Mouse (Mus musculus): Measurements from ENCODE around the gene Cyb561. TPM values are rescaled to one million over a fixed set of nuclear protein-coding genes. Genes with fewer than 3 reads are reported as not detected.

Gene Cyb561
- polyA plus RNA-seq, 1 experiment from 2014 or later, result 13.6 TPM

DNA sequence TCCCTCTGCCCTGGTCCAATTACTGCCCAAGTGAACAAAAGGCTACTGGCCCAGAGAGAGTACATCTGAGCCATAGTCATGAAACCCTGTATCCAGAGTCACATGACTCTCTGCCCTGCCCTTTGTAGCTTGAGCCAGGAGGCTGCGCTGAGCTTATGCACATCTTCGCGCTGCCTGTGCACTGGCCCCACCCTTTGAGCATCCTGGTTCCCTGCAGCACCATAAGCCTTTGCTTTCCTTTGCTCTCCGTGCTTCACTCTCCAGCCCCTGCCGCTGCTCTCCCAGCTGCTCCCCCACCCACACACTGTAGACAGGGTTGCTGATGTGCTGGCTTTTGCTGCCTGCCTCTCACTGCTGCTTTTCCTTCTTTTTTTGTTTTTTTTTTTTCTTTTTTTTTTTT is 39.6 kb downstream of the Cyb561 start:
- Histone ChIP-seq H3K27ac (no peak overlapping the region), H3K4me1 (no peaks in the 10 kb centered on the region), H3K36me3 (0 out of 2 replicates have a peak, but pooled peaks cover 15% of the 10 kb centered on the region), H3K9me3 (no peaks in the 10 kb centered on the region), H3K27me3 (no peaks in the 10 kb centered on the region), H3K4me2 (replicated peaks) (no peak overlapping the region), H3K9ac (no peak overlapping the region), H3K4me3 (no peak overlapping the region)
- 57% methylated on average over 5 of the region's 5 CpGs for WGBS
- no peak for ATAC-seq (ENCODE audit: insufficient number of reproducible peaks, insufficient read depth, low FRiP score, low TSS enrichment)

DNA sequence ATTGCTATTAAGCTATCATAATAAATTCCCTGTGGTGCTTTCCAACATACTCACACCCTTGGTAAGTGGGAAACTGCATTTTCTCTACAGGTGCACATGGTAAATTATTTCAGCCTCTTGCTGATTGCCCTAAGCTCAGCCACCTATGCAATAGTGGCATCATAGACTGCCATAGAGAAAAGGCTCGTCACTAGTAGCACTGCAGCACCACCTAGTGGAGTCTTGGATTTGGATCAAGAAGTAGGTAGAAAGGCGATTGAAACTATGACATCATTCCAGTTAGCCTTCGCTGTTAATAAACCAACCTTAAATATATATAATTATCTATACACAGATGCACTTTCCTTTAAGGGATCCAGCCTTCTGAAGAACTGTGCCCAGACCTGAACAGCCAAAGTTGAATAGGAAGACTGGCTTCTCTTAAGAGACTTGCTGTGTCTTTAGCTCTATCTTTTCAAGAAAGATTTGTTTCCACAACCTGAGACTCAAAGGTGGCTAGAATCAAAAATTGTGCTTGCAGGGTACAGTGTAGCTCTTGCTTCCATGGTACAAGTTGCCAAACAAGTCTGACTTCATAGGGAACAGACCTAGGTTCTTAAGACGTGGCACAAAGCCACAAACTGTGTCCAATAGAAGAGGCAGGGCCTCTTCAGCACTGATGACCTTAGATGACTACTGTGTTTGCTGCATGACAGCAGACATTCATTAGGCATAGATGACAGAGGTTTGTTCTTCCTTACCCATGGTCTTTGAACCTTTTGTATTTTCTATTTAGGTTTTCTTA is 41.4 kb downstream of the Cyb561 start:
- Histone ChIP-seq H3K4me2 (replicated peaks) (no peak overlapping the region), H3K9ac (no peak overlapping the region), H3K4me3 (no peak overlapping the region), H3K4me1 (no peaks in the 10 kb centered on the region), H3K9me3 (no peaks in the 10 kb centered on the region), H3K27me3 (no peaks in the 10 kb centered on the region), H3K36me3 (0 out of 2 replicates have a peak, but pooled peaks cover 8% of the 10 kb centered on the region), H3K27ac (no peak overlapping the region)
- ATAC-seq (ENCODE audit: insufficient number of reproducible peaks, insufficient read depth, low FRiP score, low TSS enrichment), result no peak
- WGBS, result 31% methylated on average over 4 of the region's 4 CpGs

DNA sequence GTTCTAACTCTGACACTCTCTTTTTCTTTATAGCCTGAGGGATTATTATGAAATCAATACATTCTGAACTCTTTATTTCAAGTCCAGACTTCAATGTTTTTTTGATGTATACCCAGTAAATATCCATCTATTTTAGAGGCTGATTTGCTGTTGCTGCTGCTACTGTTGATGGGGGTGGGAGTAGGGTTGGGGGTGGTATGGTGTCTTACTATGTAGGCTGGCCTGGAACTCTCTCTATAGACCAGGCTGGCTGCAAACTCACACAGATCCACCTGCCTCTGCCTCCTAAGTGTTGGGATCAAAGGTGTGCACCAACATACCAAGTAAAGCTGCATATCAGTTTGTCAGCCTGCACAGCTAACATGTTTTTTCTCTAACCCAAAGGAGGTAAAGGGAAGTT is 42.0 kb downstream of the Cyb561 start:
- Histone ChIP-seq H3K27ac (no peak overlapping the region), H3K4me1 (no peaks in the 10 kb centered on the region)

DNA sequence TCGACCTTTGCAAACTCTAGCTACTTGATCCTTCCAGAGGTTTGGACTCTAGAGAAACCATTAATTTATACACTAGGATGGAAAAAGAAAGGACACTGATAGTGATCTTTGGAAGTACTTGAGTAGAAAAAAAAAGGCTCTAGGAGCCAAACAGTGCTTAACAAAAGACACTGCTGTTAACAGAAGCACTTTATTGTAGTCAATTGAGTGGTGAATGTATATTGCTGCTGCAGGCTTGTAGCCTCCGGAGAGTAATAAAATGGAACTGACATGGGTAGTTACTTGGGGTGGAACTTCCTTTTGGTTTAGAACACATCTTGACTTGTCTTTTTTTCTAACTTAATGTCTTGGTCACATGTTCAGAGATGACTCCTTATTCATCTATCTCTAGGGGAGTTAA is 43.5 kb downstream of the Cyb561 start:
- Histone ChIP-seq H3K4me1 (no peaks in the 10 kb centered on the region), H3K4me2 (replicated peaks) (no peak overlapping the region), H3K36me3 (0 out of 2 replicates have a peak, but pooled peaks cover 4% of the 10 kb centered on the region), H3K27me3 (no peaks in the 10 kb centered on the region), H3K27ac (no peak overlapping the region), H3K9me3 (no peaks in the 10 kb centered on the region), H3K9ac (no peak overlapping the region), H3K4me3 (no peak overlapping the region)
- 85% methylated on average over 2 of the region's 2 CpGs for WGBS
- ATAC-seq (ENCODE audit: insufficient number of reproducible peaks, insufficient read depth, low FRiP score, low TSS enrichment), result no peak

More for the DNA sequence above, 42.0 kb downstream of the Cyb561 start:
- H3K9ac ChIP-seq, result no peak overlapping the region
- no peak overlapping the region for H3K4me3 ChIP-seq
- 0 out of 2 replicates have a peak, but pooled peaks cover 5% of the 10 kb centered on the region for H3K36me3 ChIP-seq
- ATAC-seq (ENCODE audit: insufficient number of reproducible peaks, insufficient read depth, low FRiP score, low TSS enrichment), result no peak
- no peaks in the 10 kb centered on the region for H3K27me3 ChIP-seq
- no peak overlapping the region for H3K4me2 ChIP-seq (replicated peaks)
- H3K9me3 ChIP-seq, result no peaks in the 10 kb centered on the region

DNA sequence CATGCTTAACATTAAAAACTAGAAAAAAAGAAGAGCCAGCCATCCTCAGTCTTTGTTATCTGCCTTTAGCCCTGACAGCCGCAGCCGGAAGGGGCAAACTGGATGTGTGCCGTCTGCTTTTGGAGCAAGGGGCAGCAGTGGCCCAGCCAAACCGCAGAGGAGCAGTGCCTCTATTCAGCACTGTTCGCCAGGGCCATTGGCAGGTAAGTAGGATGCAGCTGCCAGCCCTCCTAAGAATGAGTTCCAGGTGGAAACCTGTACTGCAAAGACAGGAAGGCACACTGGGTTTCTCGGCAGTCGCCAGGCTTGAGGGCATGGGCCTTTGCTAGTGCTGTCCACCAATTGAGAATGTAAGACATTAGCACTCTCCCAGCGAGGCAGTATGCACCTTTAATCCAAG is 44.2 kb downstream of the Cyb561 start:
- 82% methylated on average over 8 of the region's 8 CpGs for WGBS
- no peaks in the 10 kb centered on the region for H3K9me3 ChIP-seq
- no peak for ATAC-seq (ENCODE audit: insufficient number of reproducible peaks, insufficient read depth, low FRiP score, low TSS enrichment)
- H3K9ac ChIP-seq, result no peak overlapping the region
- no peak overlapping the region for H3K27ac ChIP-seq
- H3K4me1 ChIP-seq, result no peaks in the 10 kb centered on the region
- H3K4me2 ChIP-seq (replicated peaks), result no peak overlapping the region
- peaks cover 7% of the 10 kb centered on the region; the same call in 1 of the 2 replicates for H3K36me3 ChIP-seq
- no peaks in the 10 kb centered on the region for H3K27me3 ChIP-seq
- no peak overlapping the region for H3K4me3 ChIP-seq

DNA sequence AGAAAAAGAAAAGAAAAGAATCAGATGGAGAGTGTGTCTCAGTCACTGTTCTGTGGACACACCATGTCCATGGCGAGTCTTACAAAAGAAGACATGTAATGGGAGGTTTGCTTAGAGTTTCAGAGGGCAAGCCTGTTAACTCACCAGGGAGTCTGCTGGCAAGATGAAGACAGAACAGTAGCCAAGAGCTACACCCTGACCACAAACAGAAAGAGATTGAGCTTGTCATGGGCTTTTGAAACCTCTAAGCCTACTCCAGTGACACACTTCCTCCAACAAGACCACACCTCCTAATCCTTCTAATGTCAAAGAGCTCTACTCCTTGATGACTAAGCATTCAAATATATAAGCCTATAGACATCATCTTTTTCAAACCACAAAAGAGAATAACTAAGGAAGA is 45.8 kb downstream of the Cyb561 start:
- 90% methylated on average over 1 of the region's 1 CpGs for WGBS
- Histone ChIP-seq H3K4me3 (no peak overlapping the region), H3K9ac (no peak overlapping the region), H3K4me1 (no peaks in the 10 kb centered on the region), H3K27ac (no peak overlapping the region), H3K4me2 (replicated peaks) (no peak overlapping the region), H3K9me3 (no peaks in the 10 kb centered on the region), H3K27me3 (no peaks in the 10 kb centered on the region), H3K36me3 (peaks cover 11% of the 10 kb centered on the region; the same call in 1 of the 2 replicates)
- no peak for ATAC-seq (ENCODE audit: insufficient number of reproducible peaks, insufficient read depth, low FRiP score, low TSS enrichment)

DNA sequence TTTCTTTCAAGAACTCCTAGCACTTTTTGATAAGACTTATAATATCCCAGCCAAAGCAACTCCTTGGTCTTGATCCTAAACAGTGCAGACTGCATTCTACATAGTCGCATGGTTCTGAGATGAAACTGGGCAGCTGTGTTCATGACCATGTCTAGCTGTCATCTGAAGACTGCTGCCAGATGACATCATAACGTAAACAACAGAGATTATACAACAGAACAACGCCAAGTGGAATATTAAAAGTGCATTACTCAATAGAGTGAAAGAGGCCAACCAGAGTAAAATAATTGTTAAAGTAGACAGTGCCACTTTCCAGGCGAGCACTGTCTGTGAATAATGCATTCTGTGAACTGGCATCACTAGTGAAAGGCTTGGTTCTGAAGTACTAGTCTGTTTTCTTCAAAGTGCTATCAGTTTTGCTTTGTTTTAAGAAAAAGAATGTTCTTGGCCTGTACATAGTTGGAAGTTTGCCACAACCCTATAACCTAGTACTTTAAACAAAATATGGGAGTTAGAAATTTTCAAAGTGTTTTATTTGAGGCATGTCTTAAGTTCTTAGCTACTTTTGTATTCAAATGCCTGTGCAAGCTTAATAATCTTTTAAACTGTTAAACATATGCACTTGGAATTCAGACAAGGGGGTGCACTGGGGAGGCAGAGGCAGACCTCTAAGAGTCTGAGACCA is 47.5 kb downstream of the Cyb561 start:
- no peaks in the 10 kb centered on the region for H3K9me3 ChIP-seq
- no peak overlapping the region for H3K4me2 ChIP-seq (replicated peaks)
- H3K27ac ChIP-seq, result no peak overlapping the region
- WGBS, result 66% methylated on average over 4 of the region's 4 CpGs
- no peak for ATAC-seq (ENCODE audit: insufficient number of reproducible peaks, insufficient read depth, low FRiP score, low TSS enrichment)
- no peaks in the 10 kb centered on the region for H3K27me3 ChIP-seq
- H3K4me3 ChIP-seq, result no peak overlapping the region
- H3K9ac ChIP-seq, result no peak overlapping the region
- H3K4me1 ChIP-seq, result no peaks in the 10 kb centered on the region
- H3K36me3 ChIP-seq, result peaks cover 15% of the 10 kb centered on the region; the same call in 1 of the 2 replicates

DNA sequence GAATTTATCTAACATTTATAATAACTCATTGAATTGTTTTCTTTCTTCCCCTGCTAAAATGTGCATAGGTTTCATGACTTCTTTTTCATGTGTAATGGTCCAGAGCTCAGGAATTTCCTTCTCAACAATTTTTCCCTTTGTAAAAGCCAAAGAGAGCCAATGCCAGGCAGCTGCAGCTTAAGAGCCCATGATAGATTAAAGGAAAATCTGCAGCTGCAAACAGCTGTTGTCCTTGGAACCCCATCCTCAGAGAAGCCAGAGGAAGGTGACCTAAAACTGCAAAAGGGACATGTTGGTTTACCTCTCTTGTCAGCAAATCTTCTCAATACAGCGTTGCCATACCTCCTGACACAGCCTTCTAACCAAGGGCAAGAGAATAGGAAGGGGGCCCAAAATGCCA is 50.2 kb downstream of the Cyb561 start:
- no peaks in the 10 kb centered on the region for H3K9me3 ChIP-seq
- no peak overlapping the region for H3K27ac ChIP-seq
- H3K36me3 ChIP-seq, result peaks cover 21% of the 10 kb centered on the region; the same call in 1 of the 2 replicates
- no peaks in the 10 kb centered on the region for H3K27me3 ChIP-seq
- WGBS, result 88% methylated on average over 1 of the region's 1 CpGs
- ATAC-seq (ENCODE audit: insufficient number of reproducible peaks, insufficient read depth, low FRiP score, low TSS enrichment), result no peak
- no peak overlapping the region for H3K9ac ChIP-seq
- H3K4me3 ChIP-seq, result no peak overlapping the region
- no peaks in the 10 kb centered on the region for H3K4me1 ChIP-seq
- no peak overlapping the region for H3K4me2 ChIP-seq (replicated peaks)

DNA sequence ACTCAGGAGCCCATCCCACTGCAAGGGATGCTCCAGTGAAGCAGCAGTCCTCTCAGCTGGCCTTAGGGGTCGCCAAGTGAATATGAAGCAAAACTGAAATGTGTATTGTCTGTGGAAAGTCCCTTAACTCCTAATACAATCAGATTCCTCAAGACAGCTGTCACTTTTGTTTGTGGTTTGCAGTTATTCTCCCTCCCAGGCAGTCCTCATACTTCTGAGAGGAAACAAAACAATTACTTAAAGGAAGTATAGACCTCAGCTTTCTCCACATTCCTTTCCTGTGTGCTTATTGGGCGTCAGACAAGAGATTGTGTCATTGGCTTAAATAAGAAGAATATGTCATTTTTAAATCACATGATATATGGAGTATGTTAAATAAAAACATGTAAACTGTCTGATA is 51.6 kb downstream of the Cyb561 start:
- Histone ChIP-seq H3K4me2 (replicated peaks) (no peak overlapping the region), H3K9ac (no peak overlapping the region), H3K4me3 (no peak overlapping the region), H3K36me3 (peaks cover 22% of the 10 kb centered on the region; the same call in 1 of the 2 replicates), H3K4me1 (no peaks in the 10 kb centered on the region), H3K27me3 (no peaks in the 10 kb centered on the region), H3K9me3 (no peaks in the 10 kb centered on the region), H3K27ac (no peak overlapping the region)
- WGBS, result 72% methylated on average over 2 of the region's 2 CpGs
- no peak for ATAC-seq (ENCODE audit: insufficient number of reproducible peaks, insufficient read depth, low FRiP score, low TSS enrichment)

DNA sequence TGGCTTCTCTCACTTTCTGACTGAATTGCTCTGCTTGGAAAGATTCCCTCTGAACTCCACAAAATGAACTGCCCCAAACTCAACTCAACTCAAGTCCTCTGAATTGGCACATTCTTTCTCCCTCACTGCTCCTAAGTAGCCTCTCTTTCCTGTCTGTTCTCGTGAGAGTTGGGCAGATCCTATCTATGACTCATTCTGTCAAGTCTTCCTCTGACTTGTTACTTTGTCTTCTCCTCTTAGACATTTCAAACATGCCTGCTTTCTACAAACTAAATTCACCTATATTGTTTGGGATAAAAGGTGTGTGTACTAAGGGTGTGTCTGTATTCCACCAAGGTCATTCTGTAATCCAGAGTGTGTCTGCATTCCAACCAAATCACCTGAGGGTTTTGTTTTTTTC is 54.0 kb downstream of the Cyb561 start:
- H3K9ac ChIP-seq, result no peak overlapping the region
- H3K4me3 ChIP-seq, result no peak overlapping the region
- H3K27ac ChIP-seq, result no peak overlapping the region
- ATAC-seq (ENCODE audit: insufficient number of reproducible peaks, insufficient read depth, low FRiP score, low TSS enrichment), result no peak
- no peaks in the 10 kb centered on the region for H3K27me3 ChIP-seq
- H3K9me3 ChIP-seq, result no peaks in the 10 kb centered on the region
- H3K4me1 ChIP-seq, result no peaks in the 10 kb centered on the region
- WGBS, result 61% methylated on average over 1 of the region's 1 CpGs
- H3K4me2 ChIP-seq (replicated peaks), result no peak overlapping the region
- peaks cover 24% of the 10 kb centered on the region; the same call in 1 of the 2 replicates for H3K36me3 ChIP-seq

DNA sequence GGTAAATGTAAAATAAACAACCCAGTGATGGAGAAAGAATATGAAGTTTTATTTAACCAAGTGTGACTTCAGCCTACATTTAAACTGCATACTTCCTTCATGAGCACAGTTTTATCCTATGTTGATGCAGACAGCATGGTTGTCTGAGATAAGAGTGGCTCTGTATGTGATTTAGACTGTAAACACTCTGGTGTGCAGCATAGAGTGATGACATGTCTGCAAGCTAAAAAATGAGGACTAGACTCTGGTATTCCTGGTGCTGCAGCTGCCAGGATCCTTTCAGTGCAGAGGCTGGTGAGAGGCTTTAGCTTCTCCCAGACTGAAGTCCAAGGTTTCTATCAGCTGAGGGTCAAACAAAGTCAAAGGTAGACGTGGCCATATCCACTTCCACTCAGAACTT is 65.9 kb downstream of the Cyb561 start:
- Histone ChIP-seq H3K4me1 (no peaks in the 10 kb centered on the region), H3K27ac (no peak overlapping the region), H3K9me3 (no peaks in the 10 kb centered on the region), H3K4me2 (replicated peaks) (no peak overlapping the region), H3K27me3 (no peaks in the 10 kb centered on the region), H3K4me3 (no peak overlapping the region), H3K36me3 (0 out of 2 replicates have a peak, but pooled peaks cover 3% of the 10 kb centered on the region), H3K9ac (no peak overlapping the region)
- WGBS, result 72% methylated on average over 1 of the region's 1 CpGs
- no peak for ATAC-seq (ENCODE audit: insufficient number of reproducible peaks, insufficient read depth, low FRiP score, low TSS enrichment)

DNA sequence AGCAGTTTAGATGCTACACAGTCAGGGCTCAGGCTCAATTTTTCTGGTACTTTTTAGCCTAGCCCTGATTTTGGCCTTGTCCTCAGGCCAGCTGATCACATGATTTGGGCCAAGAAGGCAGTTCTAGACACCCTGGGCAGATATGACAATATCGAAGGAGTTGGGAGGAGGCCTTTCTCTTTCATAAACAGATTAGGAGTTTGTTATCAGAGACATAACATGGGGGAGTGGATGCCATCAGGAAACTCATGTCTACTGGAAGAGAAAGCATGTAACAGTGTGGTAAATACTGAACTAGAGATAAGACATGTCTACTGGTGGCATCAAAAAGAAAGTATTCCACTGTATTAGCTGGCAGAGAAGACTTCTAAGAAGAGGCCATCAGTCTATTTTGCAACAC is 67.6 kb downstream of the Cyb561 start:
- 98% methylated on average over 1 of the region's 1 CpGs for WGBS
- ATAC-seq (ENCODE audit: insufficient number of reproducible peaks, insufficient read depth, low FRiP score, low TSS enrichment), result no peak
- Histone ChIP-seq H3K4me3 (no peak overlapping the region), H3K36me3 (0 out of 2 replicates have a peak, but pooled peaks cover 3% of the 10 kb centered on the region), H3K27ac (no peak overlapping the region), H3K4me2 (replicated peaks) (no peak overlapping the region), H3K27me3 (no peaks in the 10 kb centered on the region), H3K9me3 (no peaks in the 10 kb centered on the region), H3K9ac (no peak overlapping the region), H3K4me1 (no peaks in the 10 kb centered on the region)
